Mouse (Mus musculus) testis, adult 2 months (tissue): ENCODE measurements around the gene Nr1d1.

Source experiments
- CTCF ChIP-seq: fragments of 200-500 bp; IDR thresholded peaks from 2 replicates; pipeline ENCODE4 v1.5.1; 2012; ENCODE audit warnings: low read depth, mild to moderate bottlenecking, inconsistent platforms, low read length, moderate library complexity; ENCODE audit not compliant: control insufficient read depth, insufficient read depth, insufficient replicate concordance
- POLR2A ChIP-seq: fragments of 200-500 bp; IDR thresholded peaks from 2 replicates; pipeline ENCODE4 v1.6.1; 2012; ENCODE audit warnings: low read depth, mild to moderate bottlenecking, inconsistent platforms, low read length, moderate library complexity; ENCODE audit not compliant: control insufficient read depth

- TF ChIP-seq POLR2A: no peak
- no peak for TF ChIP-seq CTCF
Measured at GRCm38 (mm10) chr11:98740026-98740392, 35.1 kb downstream of the Nr1d1 start.
